Mouse (Mus musculus) MEL-GATA-1-ER (cell line): ENCODE data around the gene Pdlim1.

ENCODE experiments used
- DNase-seq: peaks from one replicate; pipeline ENCODE4 v3.0.0-alpha.2; 2012; ENCODE audit warnings: low read depth; ENCODE audit errors: extremely low read depth

The Pdlim1 gene

DNA sequence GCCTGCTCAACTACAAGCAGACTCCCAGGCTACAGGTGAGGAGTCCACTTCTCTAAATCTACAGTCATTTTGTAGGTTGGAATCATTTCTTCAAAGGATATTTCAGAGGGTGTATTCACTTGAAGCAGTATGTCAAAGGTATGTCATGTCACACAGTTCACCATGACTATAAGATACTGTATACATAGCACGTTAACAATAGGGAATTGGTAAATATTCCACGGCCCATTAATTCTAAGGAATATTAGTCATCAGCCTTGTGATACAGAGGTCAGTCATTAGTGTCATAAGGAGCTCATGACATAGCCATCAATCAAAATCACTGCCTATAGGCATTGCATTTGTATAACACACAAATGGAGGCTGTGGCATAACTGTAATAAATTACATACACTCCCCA is 13.1 kb upstream of the Pdlim1 start:
- DNase-seq, result no peak

DNA sequence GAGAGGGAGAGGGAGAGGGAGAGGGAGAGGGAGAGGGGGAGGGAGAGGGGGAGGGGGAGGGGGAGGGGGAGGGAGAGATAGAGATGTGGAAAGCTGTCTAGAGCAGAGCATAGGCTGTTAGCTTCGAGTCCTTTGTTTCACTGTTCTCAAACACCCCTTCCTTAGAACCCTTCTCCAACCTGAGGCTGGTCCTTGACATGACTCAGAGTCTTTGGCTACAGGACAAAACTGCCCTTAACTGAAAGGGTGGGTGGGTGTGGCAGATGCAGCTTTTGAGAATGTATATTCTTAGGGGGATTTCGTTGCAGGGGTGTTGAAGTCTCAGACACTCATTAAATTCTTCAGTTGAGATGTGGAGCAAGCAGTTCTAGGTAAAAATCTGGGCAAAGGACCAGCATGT is 11.8 kb upstream of the Pdlim1 start:
- DNase-seq, result no peak

DNA sequence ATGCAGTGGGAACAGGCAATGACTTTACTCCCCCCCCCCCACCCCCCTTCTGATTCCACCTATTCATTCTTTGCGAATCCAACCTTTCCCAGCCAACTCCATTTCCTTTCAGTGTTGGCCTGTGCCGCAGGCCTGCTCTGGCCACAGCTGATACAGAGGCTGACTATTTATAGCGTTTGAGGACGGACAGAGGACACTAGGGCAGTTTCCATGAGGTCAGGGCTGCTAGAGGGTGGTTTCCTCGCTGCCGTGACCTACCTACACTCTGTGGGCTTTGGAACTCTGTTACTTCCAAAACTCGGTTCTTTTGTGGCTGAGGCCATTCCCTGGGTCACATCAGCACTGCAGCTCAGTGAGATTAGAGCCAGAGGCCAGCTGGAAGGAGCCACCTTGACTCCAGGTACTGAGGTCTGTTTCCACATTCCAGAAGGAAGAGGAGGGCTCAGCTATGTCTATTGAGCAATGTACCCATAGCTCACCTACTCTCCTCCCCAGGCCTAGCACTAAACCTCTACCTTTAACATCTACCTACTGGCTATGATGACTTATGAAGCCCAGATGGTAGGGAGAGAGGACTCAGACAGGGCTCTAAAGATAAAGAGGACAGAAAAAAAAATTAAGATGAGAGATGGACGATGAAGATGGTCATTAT is 6.9 kb upstream of the Pdlim1 start:
- DNase-seq, result no peak

DNA sequence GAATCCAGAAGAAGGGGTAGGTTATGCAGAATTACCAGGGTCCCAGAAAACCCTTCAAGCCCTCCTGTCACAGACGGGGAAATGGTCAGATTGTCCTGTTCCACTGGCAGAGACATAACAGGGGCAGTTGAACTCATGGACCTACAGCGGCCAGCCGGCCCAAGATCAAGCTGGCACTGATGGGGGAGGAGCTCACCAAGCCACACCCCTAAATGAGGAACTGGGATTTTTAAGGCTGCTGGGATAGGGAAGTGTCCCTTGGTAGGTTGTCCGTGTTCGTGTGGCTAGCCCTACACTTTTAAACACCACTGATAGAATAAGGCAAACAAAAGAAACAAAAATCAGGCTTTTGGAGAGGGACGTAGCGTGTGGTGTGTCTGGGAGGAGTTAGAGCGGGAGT is 5.9 kb upstream of the Pdlim1 start:
- no peak for DNase-seq

DNA sequence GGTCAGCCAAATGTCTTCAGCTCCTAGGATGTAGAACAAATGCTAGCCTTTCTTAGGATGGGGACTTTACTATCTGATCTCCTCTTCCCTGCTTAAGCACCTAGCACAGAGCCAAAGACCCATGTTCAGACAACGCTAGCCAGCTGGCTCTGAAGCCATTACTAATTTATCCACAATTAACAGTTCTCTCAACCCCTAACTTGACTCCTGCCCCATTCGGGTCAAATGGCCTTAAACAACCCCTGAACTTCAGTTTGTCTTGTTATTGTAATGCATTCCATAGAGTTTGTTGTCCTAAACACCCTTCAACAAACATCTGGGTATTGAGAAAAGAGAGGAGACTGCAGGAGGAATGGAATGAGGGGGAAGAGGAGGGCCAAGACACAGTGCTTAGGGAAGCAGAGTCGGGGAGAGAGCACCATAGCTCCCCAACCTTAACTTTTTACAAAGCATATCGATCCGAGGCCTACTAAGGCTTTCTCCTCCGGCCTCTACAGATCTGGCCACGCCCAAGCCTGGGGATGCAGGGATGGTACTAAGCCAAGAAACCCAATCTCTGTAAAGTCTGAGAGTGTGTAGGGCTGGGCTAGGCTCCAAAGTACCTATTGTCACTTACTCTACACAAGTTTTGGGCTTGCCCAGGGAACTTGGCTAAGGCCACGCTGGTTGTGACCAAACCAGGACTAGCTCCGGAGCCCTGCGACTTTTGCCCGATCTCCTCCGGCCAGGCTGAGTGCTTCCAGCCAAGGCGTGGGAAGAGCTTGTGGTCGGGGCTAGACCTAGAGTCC is 4.0 kb upstream of the Pdlim1 start:
- DNase-seq, result no peak

DNA sequence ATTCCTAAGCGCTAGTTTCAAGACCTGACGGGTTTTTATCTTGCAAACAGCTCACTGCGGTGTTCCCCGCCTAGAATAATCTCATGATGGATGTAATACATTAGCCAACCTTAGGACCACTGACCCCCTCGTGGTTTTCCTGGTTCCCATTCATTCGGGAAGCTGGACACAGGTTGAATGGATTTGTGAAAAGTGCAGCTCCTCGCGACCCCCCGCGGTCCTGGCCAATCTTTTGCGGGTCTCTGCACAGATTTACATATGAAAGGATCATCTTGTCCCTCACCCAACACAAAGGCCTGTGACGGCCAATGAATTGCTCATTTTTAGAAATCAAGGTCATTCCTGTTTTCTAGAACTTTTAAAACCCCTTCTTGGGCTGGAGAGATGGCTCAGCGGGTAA is 1.0 kb upstream of the Pdlim1 start:
- no peak for DNase-seq

DNA sequence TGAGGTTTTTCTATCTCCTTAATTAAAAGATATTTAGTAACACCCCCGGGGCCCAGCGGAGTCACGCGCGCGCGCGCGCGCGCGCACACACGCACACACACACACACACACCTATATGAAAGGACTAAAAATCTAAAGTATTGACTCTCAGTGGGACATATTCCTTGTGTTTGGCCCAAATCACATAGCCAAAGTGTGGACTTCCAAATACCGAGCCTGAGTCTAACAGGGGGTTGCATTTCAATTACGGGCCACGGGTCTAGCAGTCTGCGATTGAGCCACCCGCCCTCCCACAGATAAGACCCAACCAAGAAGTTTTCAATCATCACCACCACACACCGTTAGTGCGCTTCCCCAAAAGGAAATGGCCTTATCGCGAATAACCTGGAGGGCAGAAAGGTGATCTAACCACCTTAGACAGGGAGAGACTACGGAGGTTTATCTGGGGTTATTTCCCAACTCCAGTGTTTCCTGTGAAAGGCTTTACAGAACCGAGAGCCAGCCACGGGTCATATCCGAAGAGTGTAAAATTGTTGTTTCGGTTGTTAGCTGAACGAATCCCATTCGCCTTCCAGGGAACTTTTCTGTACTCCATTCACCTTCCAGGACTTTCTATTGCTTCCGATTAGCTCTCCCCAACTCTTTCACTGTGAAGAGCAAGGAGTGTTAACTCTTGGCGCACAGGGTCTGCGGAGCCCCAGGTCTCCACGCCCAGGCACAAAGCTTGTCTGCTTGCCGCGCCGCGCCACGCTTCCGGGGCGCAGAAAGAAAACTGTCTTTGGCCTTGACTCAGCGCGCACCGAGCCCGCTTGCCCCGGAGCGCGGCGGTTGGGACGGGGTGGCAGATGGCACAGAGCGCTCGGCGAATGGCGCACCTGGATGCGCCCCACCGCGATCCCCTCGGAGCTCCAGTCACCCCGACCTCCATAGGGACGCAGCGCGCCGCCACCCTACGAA is 1.0 kb downstream of the Pdlim1 start:
- DNase-seq, result no peak

DNA sequence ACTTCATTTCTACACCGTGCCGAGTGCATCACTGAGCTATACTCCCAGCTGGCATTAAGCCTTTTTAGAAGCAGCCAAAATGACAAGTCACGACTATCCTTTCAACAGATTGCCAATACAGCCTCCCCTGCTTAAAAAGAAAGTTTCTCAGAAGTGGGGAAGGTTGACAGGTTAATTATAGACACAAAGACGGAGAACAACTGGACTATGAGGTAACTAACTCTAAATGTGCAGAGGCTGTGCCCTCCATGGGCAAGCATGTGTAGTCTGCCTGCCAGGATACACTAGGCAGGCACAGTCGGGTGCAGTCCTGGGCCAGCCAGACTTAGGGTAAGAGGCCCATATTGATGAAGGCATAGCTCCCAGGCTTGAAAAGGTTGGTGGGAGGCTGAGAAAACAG is 2.1 kb downstream of the Pdlim1 start:
- no peak for DNase-seq

DNA sequence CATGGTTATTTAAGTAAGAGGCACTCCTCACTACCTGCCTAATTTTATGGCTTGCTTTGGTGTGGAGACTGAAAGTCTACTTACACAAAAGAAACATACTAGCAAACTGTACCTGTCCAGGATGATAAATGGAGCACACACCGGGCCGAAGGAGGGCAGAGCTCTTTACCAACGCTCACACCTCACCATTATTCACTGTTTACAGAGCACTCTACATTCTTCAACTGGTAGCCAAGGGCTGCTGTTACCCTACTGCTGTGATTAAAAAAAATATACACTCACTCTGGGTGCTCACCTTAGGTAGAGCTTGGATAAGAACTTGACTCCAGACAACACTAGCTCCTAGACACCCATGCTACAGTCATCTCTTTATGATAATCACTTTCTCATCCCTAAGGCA is 3.1 kb downstream of the Pdlim1 start:
- no peak for DNase-seq

DNA sequence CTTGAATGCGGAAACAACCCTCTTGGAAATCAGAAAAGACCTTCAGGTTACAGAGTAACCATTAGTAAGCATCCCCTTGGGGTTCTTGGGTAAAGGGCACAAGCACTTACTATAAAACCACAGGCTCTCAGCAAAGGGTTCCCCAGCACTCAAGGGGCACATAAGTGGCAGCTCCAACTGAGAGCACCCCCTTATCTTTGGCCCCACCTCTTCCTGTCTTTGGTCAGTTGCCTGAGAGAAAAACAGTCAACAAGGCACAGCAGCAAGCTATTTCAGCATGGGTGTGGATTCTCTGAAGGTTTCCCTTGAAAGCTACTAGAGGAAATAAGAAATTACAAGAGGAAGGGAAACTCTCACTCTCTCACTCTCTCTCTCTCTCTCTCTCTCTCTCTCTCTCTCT is 4.3 kb downstream of the Pdlim1 start:
- peak; percentile 53 for DNase-seq

DNA sequence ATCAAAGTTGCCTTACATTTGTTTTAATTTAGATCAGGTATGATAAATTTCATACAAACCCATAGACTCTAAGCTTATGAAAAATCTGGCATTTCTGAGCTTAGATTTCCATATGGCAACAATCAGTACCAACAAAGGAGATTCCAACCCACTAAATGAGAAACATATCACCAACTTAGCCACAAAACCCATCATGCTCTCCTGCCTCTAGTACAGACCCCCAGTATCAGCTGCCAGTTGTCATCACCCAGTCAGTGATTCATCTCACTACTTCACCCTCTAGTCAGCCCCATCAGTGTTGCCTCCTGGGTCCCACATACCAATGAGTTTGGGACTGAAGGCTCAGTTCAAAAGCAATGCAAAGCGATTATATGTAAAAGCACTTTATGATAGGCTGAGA is 12.2 kb downstream of the Pdlim1 start:
- DNase-seq, result no peak

DNA sequence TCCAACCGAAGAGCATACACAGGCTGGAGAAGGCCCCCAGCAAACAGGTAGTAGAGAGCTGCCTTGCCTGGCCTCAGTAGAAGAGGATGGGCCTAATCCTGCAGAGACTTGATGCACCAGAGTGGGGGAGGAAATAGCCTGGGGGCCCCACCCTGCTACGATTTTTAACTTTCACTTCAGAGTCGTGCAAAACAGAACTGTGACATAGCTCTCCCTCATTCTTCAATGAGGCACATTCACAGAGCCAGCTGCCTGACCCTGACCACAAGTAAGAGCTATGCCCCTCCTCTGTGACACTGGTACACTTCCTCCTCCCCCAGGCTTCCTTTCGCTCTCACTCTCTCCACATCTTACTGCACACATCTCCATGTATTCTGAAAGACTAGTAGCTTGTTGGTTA is 14.2 kb downstream of the Pdlim1 start:
- DNase-seq, result no peak

DNA sequence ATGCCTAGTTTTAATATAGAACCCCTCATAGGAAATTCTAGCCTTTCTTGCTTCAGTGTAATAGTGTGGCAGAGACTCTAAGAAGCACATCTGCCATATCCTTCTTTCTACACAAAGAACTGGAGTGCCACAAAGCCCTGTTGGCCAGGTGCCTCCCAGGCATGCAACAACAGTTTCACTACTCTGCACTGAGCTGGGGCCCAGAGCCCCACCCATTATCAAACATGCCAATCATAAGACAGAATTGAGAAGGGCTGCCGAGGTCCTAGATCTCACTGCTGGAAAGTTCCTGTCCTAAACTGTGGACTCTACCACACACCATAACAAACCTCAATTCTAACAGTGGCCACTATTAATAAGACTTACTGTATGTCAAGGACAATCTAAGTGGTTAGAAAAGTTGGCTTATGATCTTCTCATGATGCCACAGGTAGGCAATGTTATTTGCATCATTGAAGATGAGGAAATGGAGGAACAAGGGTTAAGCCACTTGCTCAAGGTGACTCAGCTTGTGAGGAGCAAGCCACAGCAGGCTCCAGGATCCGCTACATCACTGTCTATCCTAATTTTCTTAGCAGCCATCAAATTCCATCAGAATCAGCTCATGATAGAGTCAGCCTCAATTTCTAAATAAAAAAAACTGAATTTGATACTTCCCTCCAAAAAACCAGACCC is 15.1 kb downstream of the Pdlim1 start:
- DNase-seq, result no peak

DNA sequence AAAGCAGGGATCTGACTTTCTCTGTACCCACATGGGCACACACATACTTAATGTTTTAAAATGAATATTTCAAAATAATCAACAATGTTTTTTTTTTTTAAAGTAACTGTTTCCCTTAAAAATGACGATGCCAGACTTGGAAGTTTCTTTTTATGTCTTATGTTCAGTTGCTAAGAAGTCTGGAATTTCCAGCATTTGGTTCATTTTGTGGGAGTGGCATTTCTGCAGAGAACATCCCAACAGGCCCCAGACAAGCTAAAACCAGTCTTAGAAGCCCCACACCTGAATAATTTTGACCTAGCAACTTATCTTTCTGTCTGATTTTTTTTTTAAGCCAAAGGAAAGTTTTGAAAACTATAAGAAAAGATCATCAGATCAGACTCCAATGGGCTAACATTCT is 16.1 kb downstream of the Pdlim1 start:
- DNase-seq, result no peak

DNA sequence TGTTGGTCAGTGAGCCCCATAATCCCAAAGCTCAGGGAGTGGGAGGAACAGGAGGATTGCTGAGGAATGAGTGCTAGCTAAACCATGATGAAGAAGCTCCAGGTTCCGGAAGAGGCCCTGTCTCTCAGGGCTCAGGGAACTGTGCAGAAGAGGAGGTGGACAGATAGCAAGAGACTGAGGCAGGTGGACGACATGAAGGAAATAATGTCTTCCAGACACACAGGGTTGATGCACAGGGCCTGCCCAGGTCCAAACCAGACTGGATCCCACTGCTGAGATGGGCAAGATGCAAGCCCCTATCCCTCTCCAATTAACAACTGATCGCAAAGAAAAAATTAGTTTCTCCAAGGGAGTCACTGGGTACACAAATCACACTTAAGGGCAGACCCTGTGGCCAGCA is 16.9 kb downstream of the Pdlim1 start:
- no peak for DNase-seq

DNA sequence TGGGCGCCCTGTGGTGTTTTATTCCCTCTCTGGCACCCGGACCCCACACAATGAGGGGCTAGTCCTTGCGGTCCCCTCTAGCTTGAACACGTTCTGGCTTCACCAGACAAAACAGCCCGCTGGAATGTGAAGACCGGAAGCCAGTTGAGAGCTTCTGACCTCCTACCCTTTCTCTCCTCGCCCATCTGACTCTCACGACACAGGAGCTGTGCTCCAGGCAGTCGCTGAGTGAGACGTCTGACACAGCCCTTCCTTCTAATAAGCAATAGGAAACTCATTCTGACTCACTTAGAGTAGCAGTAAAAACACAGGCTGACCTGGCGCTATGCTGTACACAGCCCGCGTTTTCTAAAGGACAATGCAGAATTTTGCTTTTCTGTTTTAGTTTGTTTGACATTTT is 17.9 kb downstream of the Pdlim1 start:
- no peak for DNase-seq

DNA sequence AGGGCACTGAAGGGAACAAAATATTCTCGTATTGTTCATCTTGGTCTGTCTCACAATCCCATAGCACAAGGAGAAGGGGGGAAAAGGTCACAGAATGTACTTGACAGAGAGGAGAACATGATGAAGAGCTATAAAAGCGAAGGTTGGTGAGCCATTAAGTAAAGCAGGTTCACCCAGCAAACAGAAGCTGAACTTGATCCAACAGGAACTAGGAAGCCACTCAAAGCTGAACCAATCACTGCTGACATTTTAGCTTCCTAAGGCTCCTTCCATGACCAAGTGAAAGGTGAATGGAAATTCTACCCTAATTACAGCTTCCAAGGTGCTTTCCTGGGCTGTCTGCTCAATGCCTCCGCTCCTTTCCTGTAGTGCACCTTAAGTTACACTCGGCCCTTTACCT is 20.5 kb downstream of the Pdlim1 start:
- no peak for DNase-seq

DNA sequence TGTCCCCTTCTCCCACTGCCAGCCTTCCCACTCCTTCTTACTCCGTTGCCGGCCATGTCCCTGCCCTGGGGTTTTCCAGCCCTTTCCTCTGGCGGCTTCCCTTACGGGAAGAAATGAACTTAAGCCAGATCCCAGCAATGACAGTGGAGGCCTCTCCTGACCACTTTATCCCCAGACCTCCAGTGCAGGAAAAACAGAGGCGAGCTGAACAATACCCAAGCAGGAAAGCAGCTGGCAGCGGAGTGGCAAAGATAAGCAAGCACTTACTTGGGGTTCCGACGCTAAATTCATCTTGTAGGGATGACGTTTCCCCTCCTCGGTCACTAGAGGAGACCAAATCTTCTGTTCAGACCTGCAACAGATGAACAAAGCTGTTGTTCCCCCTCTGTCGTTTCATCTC is 22.3 kb downstream of the Pdlim1 start:
- no peak for DNase-seq

DNA sequence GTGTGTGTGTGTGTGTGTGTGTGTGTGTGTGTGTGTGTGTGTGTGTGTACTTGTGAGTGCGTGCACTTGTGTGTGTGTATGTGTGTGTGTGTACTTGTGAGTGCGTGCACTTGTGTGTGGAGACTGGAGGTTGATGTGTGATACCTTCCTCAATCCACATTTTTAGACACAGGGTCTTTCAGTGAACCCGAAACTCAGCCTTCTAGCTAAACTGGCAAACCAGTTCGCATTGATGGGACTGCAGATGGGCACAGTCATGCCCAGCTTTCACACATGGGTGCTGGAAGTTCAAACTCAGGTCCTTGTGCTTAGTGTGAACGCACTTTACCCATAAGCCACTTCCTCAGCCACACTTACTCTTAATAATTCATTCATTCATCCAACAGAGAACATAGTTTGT is 23.2 kb downstream of the Pdlim1 start:
- DNase-seq, result no peak

DNA sequence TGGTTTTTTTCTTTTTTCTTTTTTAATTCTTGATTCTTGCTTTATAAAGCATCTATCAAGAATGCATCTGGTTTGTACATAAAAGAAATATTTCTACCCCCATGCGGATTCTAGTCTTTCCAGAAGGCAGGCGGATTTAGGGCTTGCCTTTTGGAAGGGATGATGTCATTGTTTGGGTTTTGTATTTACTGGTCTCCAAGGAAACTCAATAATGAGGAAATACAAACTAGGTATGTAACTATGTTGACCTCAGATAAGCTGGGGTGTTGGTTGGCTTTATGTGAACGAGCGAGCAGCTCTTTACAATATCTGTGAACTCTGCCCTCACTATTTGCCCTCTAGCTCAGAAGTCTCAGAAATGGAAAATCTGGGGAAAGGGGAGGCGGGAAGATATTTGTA is 24.4 kb downstream of the Pdlim1 start:
- DNase-seq, result no peak

DNA sequence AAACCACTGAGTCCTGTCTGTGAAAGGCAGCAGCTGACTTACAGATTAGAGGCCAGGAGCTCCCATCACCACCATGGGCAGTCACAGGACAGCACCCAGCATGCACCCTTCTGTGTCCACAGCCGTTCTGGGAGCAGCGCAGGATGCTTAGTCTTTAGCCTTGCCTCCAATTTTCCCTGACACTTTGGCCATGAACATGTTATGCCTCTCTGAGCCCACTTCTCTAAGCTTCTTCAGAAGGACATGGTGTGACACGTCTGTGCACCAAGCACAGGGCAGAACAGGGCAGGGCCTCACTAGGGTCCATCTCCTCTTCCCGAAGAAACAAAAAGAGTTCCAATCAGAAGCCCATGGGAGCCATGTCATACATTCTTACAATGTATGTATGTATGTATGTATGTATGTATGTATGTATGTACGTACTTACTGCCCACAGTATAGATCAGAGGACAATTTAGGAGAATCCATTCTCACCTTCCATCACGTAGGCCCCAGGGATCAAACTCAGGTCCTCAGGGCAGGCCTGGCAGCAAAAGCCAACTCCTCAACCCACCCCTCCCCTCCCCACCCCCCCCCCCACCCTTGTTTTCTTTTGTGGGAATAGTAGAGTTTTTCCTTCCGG is 24.9 kb downstream of the Pdlim1 start:
- no peak for DNase-seq
